Mouse (Mus musculus): ENCODE results near the gene Gpr62. TPM values are rescaled to one million over a fixed set of nuclear protein-coding genes. Genes with fewer than 3 reads are reported as not detected.
A peak's percentile ranks its signal among the peaks of the same experiment; 100 is the strongest.

The Gpr62 gene
- total RNA-seq, 2 experiments from 2014 or later: 7.8 to 13.7 TPM

- intact Hi-C loops (cut with DNase I): no loop called here
- DNase-seq (ENCODE audit: low spot score in 2 of 2): no peak
Measured at GRCm38 (mm10) chr9:106460401-106461025, 5.2 kb downstream of the Gpr62 start.

- no peak for DNase-seq (ENCODE audit: low spot score in 2 of 2)
Measured at GRCm38 (mm10) chr9:106459946-106460345, 5.8 kb downstream of the Gpr62 start.

GRCm38 (mm10) chr9:106457920-106458319 is 7.8 kb downstream of the Gpr62 start:
- no peak for DNase-seq (ENCODE audit: low spot score in 2 of 2)
- intact Hi-C loops (cut with DNase I): no loop called here

More at GRCm38 (mm10) chr9:106459946-106460345, 5.8 kb downstream of the Gpr62 start:
- intact Hi-C loops (cut with DNase I): no loop called here

- intact Hi-C loops (cut with DNase I): no loop called here
- no peak for DNase-seq (ENCODE audit: low spot score in 2 of 2)
Measured at GRCm38 (mm10) chr9:106457163-106457559, 8.6 kb downstream of the Gpr62 start.

GRCm38 (mm10) chr9:106456325-106457162 is 9.2 kb downstream of the Gpr62 start:
- intact Hi-C loops (cut with DNase I): no loop called here
- DNase-seq (ENCODE audit: low spot score in 2 of 2): no peak

GRCm38 (mm10) chr9:106454888-106455681 is 10.7 kb downstream of the Gpr62 start:
- peak in 1 of 2 experiments; percentile 47 for DNase-seq (ENCODE audit: low spot score in 2 of 2)
- intact Hi-C loops (cut with DNase I): no loop called here

GRCm38 (mm10) chr9:106454071-106454761 is 11.5 kb downstream of the Gpr62 start:
- DNase-seq (ENCODE audit: low spot score in 2 of 2): no peak
- intact Hi-C loops (cut with DNase I): no loop called here

GRCm38 (mm10) chr9:106453271-106454070 is 12.3 kb downstream of the Gpr62 start, which contains the start of gene Pcbp4:
Pcbp4 (plus strand) TSS chr9:106453291.
- DNase-seq (ENCODE audit: low spot score in 2 of 2): peak; percentile 55 to 60
- intact Hi-C loops (cut with DNase I): no loop called here

- DNase-seq (ENCODE audit: low spot score in 2 of 2): no peak
- intact Hi-C loops (cut with DNase I): no loop called here
Measured at GRCm38 (mm10) chr9:106452821-106453220, 12.9 kb downstream of the Gpr62 start.

- intact Hi-C loops (cut with DNase I): no loop called here
- no peak for DNase-seq (ENCODE audit: low spot score in 2 of 2)
Measured at GRCm38 (mm10) chr9:106452351-106452750, 13.4 kb downstream of the Gpr62 start.

- DNase-seq (ENCODE audit: low spot score in 2 of 2): no peak
- intact Hi-C loops (cut with DNase I): no loop called here
Measured at GRCm38 (mm10) chr9:106451899-106452298, 13.8 kb downstream of the Gpr62 start.

- intact Hi-C loops (cut with DNase I): no loop called here
- no peak for DNase-seq (ENCODE audit: low spot score in 2 of 2)
Measured at GRCm38 (mm10) chr9:106451298-106451697, 14.4 kb downstream of the Gpr62 start.

- intact Hi-C loops (cut with DNase I): no loop called here
Measured at GRCm38 (mm10) chr9:106450661-106451060, 15.1 kb downstream of the Gpr62 start.

GRCm38 (mm10) chr9:106449947-106450346 is 15.8 kb downstream of the Gpr62 start:
- DNase-seq (ENCODE audit: low spot score in 2 of 2): no peak
- intact Hi-C loops (cut with DNase I): loop anchor here (2.0 kb wide), 1 partner anchor 27 kb away; the partner anchor contains the start of gene Parp3

More at GRCm38 (mm10) chr9:106450661-106451060, 15.1 kb downstream of the Gpr62 start:
- DNase-seq (ENCODE audit: low spot score in 2 of 2): no peak

GRCm38 (mm10) chr9:106448498-106449031 is 17.2 kb downstream of the Gpr62 start:
- DNase-seq (ENCODE audit: low spot score in 2 of 2): peak; percentile 72 to 74
- intact Hi-C loops (cut with DNase I): loop anchor here (2.0 kb wide), 1 partner anchor 28 kb away; the partner anchor contains the start of gene Parp3

- no peak for DNase-seq (ENCODE audit: low spot score in 2 of 2)
- intact Hi-C loops (cut with DNase I): loop anchor here (2.0 kb wide), 1 partner anchor 29 kb away; the partner anchor contains the start of gene Parp3
Measured at GRCm38 (mm10) chr9:106447951-106448350, 17.8 kb downstream of the Gpr62 start.

- intact Hi-C loops (cut with DNase I): no loop called here
- DNase-seq (ENCODE audit: low spot score in 2 of 2): peak; percentile 91 to 93
Measured at GRCm38 (mm10) chr9:106447348-106447747, 18.4 kb downstream of the Gpr62 start, which contains the start of the genes Abhd14b and Abhd14a. Abhd14b (plus strand) TSS chr9:106447459. Abhd14a (minus strand) TSS chr9:106447678.

- intact Hi-C loops (cut with DNase I): no loop called here
- no peak for DNase-seq (ENCODE audit: low spot score in 2 of 2)
Measured at GRCm38 (mm10) chr9:106444836-106445235, 20.9 kb downstream of the Gpr62 start.
